Mouse (Mus musculus) mesoderm, embryonic 11.5 days (tissue): ENCODE data around the gene Chd2.
A peak's percentile ranks its signal among the peaks of the same experiment; 100 is the strongest.

Experiments
- DNase-seq: peaks from one replicate; pipeline ENCODE4 v3.0.0-alpha.2; 2012; ENCODE audit warnings: low read depth, low spot score

Chd2 gene

DNA sequence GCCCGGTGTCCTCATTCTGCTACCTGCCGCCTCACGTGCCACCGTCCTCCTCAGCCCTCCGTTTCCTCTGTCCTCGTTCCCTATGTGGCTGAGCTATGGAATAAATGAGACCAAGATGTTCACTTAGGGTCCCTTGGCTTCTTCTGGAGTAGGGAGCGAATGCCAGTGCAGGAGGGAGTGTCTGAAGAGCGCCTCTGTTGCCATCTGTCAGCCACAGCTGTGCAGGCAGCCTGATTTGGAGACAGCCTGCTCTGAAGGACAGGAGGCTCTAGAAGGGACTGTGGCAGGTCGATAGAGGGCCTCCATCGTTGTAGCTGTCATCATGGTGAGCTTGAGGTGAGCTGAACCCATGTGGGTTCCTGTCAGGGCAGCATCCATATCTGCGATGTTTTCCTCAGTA is 136.1 kb downstream of the Chd2 start:
- no peak for DNase-seq

DNA sequence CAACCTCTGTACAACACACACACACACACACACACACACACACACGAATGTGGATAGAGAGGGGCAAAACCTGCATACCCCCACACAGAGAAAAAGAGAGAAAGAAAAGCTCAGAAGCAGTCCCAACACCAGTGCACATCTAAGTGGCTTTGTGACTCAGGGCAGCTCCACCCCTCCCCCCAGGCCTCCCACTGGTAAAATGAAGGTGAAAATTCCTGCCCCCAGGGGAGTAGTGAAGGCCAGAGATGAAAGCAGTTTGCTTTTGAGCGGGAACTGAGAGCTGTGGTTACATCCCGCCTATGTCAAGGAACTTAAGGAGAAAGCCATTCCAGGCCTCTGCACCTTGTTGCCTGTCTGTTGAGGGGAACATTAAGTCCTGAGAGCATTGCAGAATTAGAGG is 138.1 kb downstream of the Chd2 start:
- no peak for DNase-seq

DNA sequence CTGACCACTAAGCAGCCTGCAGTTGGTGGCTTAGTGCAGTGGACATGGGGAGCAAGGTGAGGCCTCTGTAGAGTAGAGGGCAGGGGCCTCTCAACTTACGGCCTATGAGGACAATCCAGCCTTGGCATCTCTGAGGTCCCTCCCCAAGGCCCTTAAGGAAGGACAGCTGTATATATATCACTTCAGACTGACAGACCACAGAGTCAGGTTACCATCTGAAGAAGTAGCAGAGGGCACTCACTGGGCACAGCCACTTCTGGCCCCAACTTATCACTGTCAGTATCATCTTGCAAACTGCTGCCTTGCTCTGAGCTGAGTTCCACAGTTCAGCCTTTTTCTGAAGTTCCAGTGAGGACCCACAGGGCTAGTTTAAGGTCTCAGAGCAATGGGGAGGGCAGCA is 139.0 kb downstream of the Chd2 start:
- DNase-seq: peak; percentile 47

DNA sequence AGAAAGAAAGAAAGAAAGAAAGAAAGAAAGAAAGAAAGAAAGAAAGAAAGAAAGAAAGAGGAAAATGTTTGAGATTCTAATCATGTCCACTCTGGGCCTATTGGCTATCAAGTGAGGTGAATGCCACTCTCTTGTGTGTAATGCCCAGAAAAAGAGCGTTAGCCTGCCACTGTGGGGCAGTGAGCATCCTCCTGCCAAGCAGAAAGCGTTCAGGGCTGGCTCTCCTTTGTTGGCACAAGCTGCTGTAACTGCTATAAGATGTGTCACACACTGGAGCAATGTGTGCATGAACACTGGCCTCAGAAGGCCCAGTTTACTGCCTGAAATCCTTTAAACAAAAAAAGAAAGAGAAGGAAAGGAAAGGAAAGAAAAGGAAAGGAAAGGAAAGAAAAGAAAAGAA is 139.5 kb downstream of the Chd2 start:
- DNase-seq: no peak

DNA sequence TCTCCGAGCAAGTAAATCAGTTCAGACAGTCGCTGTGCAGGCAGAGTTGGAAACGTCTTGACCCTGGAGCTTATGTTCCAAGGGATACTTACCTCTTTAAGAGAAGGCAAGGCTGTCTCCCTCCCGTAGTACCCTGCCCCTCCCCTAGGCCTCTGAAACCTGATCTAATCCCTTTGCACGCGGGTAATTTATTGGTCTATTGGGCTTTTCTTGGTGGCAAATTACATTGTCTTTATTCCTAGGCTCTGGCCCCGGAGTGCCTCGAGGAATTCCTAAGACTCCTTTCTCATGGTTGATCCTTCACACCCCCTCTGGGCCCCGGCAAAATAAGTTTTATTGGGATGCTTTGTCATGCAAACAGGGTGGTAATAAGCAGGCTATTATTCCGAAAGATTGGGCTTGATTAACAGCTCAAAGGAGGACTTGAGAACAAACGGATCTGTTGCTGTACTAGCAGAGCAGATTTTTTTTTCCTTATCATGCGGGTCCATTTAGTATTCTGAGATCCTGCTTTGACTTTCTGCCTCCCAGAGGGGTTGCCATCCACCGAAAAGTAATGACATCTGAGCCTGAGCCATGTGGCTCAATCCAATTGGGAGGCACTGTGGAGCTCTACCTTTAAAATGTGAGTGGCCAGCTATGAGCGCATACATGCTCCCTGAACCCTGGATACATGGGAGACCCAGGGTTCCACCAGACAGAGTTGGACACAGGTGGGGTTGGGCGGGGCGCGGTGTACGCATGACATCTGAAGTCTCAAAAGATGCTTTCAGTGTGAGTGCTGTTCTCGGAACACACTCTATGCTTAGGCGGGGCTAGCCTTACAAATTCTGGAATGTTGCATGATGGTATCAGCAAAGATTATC is 141.3 kb downstream of the Chd2 start:
- peak; percentile 93 for DNase-seq

DNA sequence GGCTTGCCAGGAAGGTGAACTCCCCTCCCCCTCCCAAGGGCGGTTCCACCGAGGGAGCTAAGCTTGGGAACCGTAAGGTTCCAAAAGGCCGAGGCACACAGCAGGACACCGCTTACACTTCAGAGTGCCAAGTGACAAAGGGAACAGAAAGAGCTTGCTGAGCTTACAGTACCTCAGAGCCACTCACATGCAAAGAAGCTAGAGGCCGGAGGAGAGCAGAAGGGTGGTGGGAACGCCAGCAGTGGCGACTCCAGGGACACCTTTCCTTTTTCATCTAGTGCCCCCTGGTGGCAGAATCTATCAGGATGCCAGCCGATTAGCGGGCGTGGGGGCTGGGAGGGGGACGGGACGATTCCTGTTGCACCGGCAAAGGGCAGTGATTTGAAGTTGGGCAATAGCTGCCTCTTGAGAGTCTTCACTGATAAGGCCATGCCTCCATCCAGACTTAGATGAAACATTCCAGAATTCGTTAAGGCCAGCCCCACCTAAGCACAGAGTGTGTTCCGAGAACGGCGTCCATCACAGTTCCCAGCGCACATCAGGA is 142.1 kb downstream of the Chd2 start:
- peak; percentile 92 for DNase-seq

DNA sequence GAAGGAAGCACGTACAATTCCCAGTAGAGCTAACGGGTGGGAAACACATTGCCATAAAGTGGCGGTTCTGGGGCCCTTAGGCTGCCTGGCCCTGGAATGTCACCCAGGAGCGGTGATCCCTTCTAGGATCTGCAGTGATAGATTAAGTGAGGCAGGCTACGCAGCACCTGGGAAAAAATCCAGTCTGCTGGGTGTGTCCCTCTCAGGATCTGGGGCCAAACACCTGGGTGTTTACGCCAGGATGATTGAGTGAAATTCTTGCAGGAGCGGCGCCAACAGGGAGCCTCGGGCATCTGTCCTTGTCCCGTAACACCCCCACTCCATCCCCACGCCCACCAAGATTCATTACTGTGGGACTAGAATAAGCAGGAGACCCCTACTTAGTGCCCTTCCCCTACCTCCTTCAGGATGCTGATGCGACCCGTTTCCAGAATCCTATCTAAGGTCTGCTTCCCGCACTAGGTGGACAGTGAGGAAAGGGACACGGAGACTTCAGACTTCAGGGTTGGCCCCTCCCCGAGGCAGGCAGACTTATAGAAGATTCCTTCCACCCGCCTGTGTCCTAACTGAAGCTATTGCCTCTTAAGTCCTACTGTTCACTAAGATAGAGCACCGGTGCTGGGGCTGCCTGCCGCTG is 142.7 kb downstream of the Chd2 start:
- DNase-seq: no peak

DNA sequence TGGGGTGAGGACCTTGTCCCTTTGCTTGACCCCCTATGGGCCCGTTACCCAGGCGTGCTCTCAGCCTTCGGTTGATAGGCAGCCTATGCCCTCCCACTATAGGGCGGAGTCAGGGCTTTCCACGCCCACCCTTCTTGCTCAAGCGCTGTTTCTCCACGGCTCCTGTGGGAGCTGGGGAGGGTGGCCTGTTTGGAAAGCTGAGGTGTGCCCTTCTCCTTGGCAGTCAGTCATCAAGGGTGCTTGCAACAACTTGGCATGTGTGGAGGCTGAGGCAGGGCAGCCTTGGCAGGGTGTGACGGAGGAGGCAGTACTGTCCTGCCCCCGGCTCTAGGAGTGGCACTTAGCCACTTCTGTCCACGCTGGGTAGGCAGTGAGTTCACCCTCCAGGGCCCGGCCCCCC is 143.3 kb downstream of the Chd2 start:
- peak; percentile 76 for DNase-seq

DNA sequence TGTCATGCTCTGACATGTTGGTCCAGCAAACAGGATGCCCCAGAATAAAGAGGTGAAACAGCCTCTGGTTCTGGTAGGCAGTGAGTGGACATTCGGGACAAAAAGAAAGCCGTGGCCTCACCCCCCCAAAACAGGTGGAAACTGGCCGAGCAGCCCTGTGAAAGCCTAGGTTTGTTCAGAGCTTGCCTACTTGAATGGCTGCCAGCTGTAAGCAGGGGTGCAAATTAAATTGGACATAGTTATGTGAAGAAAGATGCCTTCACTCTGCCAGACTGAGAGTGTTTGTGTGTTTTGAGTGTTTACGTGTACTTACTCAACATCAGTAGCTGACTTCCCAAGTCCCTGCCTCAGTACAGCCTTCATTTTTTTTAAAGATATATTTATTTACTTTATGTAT is 147.6 kb downstream of the Chd2 start:
- no peak for DNase-seq

DNA sequence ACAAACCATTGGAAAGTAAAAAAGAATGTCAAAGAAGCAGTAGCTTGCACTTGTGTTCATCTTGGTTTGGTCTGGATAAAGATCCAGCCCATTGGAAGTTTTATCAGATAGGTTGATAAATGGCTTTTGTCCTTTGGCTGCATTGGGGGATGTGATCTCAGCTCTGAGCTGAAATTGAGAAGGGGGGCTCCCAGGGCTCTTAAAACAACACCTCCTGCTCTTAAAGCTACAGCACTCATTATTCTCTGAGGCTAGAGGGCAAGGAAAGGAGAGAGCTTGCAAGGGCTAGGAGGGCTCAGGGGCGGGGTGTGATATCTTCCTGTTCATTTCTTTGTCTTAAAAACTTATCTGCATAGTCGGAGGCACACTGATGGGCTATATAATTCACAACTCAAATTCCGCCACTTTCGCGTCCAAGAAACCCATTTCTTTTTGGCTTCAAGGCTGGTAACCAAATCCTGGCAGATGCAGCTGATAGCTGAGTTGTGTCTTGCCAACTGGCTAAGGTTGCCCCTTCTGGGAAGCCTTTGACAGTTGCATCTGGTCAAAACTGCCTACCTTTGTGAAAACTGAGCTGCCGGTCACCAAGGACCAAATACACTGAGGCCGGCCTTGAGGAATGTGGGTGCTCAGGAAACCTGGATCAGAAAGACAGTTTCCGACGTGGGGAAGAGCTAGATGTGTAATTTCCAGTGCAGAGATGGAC is 148.2 kb downstream of the Chd2 start:
- DNase-seq: peak; percentile 76

DNA sequence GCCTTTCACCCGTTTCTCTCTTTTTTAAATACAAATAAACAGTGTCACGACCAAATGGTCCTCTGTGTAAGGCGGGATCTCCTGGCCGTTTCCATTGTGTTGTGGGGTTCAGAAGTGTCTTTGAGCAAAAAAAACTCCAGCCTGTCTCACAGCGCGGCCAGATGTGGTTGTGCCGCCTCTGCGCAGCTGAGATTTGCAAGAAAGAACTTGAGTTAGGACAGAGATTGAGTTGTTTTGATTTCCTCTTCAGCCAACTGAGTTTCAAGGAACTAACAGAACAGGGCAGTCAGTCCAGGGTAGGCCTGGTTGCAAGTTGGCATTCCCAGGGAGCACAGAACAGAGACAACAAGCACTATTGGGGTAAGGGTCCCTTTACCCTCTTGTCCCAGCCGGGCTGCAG is 149.3 kb downstream of the Chd2 start:
- peak; percentile 59 for DNase-seq

DNA sequence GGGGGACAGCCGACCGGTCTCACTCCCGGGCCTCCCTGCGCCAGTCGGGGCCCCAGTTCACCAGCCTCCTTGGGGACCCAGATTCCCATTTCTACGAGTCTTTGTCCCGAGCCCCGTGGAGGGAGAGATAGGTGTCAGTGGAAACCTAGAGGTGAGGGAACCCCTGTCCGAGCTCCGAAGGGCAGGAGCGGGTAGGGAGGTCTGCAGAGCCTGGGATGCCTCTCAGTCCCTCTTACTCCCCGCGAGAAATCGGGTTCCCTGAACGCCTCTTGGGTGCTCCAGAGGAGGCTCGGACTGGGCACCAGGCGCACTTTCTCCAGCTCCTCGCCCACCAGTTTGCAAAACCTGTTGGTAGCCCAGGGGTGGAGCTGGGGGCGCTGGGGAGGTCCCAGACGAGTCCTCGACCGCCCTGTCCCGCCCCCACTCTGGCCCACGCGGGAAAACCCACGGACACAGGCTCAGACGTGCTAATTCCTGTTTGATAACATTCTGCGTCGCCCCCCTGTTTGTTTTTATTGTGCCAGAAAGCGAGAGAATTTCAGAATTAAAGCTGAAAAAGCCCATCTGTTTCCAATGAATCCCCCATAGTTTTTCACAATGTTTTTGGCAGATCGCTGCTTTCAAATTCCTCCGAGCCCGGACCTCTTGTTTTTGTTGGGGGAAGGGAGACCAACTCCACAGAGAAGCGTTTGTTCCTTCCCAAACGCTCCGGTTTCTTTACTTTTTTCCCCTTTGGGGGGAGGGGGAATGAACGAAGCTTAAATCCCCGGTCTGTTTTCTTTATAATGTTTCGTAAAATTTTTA is 149.9 kb downstream of the Chd2 start:
- peak; percentile 80 for DNase-seq

DNA sequence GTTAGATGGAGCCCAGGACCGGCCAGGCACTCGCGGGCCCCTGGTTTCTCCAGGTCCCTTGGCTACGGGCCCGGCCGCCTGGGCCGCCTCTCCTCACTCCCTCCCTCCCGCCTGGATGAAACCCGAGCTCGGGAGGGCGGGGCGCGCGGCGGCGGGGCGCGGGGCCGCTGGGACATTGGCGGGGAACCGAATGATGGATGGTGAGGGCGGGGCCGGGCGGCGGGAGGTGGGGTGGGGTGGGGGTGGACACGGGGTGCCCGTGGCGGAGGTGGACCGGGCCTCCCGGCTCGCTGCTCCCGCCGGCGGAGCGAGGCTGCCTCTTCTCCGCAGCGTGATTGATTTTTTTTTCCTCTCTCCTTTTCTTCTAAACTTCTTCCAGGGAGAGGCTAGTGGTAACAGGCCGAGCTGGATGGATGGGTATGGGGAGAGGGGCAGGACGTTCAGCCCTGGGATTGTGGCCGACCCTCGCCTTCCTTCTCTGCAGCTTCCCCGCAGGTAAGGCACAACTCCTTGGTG is 150.6 kb downstream of the Chd2 start:
- peak; percentile 87 for DNase-seq

DNA sequence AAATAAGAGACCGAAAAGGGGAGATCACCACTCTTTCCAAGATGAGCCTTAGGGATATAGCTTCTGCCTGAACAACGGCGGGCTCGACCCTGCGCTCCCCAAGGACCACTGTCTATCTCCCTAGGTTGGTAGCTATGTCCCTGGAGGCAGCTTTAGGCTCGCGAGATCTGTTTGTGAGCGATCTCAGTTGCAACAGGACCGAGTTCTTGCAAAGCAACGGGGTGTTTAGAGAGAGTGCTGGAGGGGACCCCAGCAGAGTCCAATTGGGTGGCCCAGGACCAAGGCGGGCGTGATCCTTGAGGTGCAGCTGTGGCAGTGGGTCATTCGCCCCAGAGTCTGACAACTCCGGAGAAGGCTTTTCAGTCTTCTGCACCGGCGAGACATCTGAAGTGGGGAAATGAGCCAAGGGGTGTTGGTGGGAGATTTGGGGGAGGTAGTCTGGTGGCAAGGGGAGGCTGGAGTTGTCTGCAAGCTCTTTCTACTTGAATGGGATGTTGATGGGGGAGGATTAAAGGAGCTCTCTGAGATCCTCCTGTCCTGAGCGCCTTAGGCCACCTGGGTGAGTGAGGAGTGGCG is 151.1 kb downstream of the Chd2 start:
- DNase-seq: peak; percentile 54

DNA sequence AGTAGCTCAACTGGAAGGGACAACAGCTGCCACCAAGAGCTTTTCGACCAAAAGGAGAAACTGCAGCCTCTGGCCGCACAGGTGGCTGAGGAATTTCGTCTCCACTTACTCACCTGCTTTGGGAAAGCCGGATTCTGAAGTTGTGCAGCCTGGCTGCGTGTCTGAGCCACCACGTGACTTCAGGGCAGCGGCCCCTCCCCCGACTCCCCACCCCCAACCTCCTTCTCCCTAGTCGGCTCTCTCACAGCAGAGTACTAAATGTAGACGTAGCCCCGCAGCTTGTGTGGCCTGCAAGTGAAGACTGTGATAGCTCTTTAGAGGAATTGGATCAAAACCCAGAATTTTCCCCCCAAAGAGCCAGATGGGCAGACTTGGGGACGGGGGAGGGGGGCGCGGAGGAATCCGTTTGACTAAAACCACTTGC is 151.7 kb downstream of the Chd2 start:
- peak; percentile 58 for DNase-seq

DNA sequence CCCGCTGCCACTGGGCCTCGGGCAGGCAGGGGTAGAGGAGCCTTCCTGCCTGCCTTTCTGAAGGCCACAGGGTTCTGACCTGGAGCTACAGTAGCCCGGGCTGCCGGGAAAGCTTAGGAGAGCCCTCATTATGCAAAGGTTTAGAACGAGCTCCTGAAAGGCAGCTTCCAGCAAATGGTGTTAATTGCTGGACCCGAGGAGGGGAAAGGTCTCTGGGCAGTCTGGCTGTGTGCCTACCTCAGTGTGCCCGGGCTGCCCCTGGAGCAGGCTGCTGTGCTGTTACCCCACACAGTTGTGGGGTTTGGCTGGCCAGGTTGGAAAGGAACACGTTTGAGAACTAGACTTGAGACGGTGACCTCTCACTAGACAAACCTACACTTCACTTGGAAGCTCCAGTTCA is 152.2 kb downstream of the Chd2 start:
- no peak for DNase-seq

DNA sequence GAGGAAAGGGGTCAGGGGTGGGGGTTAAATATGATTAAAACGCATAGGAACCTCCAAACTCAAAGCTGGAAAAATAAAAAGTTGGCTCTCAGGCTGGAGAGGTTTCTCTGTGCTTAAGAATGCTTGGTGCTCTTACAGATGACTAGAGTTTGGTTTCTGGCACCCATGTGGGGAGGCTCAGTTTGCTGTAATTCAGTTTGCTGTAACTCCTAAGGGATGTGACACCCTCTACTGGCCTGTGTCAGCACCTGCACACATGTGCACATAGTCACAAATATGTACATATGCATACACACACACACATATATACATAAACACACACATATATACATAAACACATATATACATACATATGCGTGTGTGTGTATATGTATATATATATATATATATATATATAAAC is 152.8 kb downstream of the Chd2 start:
- no peak for DNase-seq

DNA sequence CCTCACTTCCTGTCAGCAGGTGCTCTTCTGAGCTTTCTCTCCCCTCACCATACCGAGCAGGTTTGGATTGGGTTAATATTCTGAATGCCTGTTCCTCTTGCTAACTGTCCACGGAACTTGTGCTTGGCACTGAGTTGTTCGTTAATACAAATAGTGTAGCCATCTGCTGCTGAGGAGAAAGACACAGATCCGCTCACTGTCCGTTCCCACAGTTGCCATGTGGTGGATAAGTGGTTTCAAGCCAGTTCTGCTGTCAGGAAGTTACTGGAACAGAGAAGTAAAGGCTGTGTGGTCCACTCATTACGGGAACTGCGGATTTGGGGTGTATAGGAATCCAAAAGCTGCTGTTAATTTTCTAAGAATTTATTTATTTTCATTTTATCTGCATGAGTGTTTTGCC is 158.8 kb downstream of the Chd2 start:
- DNase-seq: no peak

DNA sequence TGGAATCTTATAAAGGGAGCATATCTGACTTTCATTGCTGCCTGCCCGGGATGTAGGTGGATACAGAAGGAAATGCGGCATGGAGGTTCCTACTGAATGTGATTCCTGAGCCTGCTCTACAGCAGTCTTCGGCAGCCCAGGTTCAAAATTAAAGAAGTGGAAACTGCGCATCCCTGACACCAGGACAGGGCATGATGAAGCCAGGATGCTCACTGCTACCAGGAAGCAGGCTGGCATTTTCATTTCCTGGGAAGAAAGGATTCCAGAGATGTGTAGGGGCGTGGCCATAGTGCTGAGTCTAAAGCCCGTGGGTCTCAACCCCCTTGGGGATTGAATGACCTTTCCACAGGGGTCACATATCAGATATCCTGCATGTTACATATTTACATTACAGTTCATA is 163.6 kb downstream of the Chd2 start:
- no peak for DNase-seq

DNA sequence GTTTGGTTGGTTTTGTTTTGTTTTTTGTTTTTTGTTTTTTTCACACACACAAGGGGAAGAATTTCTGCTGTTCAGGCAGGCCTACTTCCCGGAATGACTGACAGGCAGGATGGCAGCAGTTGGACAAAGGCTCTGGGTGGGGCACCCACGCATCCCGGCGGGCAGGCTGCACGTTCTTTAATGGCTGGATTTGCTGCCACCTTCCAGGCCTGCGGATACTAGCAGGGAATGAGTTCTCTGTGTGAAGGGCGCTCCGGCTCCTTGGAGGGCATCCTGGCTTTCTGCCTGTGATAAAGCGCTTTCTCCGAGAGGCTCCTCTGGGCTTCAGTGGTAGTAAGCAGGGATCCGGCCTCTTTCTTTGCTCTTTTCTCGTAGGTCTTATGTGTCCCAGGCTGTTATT is 164.3 kb downstream of the Chd2 start:
- DNase-seq: no peak
